Mouse (Mus musculus): ENCODE data around the gene Mcpt9.
"Not testable (repeated sequence)": the region's sequence is repeated elsewhere in the genome, so short reads cannot be mapped to it uniquely, and the experiment has no call there.

Gene Mcpt9

DNA sequence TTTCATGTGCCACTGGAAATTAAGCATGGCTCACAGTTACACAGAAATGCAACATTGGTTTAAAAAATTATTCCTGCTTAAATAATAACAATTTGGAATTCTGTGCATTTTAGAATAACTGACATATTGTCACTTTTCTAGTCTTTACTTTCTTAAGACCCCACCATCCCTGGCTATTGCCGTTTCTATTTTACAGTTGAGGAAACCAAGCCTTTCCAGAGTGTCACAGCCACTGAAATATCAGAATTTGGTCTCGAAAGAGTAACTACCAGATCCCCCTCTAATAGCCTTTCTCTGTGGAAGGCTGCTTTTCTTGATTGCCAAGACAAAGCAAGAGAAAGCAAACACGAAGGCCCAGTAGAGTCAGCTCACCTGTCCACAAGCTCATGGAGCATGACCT, at the start of gene Mcpt9:
Gene Mcpt9 (minus strand): TSS at position 101 of the 400 bp plus-strand sequence.
- not testable (repeated sequence) for DNase-seq

DNA sequence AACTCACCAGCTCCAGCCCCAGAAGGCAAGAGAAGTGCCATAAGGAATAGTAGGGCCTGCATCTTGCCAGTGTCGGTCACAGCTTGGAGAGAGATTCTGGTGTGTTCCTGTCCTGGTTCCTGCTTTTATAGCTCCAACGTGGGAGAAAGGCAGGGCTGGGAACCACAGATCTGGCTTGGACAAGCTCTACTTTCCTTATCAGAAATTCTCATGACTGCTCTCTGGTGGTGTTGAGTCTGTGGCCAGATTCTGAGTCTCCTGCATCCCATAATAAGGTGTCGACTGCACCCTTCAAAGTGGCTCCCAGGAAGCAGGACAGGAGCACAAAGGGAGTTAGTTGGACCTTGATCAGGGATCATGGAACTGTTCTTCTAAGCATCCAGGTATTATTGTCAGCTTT, 31.9 kb upstream of the Mcpt9 start, which contains the start of gene Mcpt4:
Gene Mcpt4 (minus strand): TSS at position 101 of the 400 bp plus-strand sequence.
- DNase-seq: not testable (repeated sequence)

DNA sequence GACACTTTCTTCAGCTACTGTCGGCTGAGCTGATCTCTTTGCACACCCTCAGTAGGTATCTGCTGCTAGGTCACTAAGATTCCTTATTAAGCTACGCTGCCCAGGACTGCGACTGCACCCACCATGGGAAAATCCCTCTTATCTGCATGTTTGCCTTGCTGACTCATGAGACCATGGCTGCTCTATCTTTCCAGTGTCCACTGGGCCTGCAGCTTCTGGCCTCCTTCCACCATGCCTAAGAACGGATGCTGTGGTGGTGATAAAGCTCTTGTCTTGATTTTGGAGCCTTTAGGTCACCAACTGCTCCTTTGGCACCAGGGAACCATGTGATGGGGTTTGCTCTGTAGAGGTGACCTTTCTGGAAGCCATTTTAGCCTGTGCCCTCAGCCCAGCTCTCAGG, 27.4 kb upstream of the Mcpt9 start:
- no peak for DNase-seq

DNA sequence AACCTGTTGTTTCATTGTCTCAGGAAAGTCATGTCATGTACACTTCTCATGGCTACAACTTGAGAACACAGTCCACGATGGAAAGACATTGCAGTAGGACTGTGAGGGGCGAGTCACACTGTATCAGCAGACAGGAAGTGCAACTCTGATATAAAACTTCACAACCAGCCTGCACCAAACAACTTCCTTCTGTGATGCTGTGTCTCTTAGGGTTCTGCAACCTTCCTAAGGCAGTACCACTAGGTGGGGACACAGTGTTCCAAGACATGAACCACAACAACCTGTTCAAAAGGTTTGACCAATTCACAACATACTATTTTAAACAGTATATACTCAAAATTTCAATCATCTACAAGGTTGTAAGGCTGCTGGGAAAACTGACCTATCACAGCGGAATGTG, 25.1 kb upstream of the Mcpt9 start:
- DNase-seq: no peak

DNA sequence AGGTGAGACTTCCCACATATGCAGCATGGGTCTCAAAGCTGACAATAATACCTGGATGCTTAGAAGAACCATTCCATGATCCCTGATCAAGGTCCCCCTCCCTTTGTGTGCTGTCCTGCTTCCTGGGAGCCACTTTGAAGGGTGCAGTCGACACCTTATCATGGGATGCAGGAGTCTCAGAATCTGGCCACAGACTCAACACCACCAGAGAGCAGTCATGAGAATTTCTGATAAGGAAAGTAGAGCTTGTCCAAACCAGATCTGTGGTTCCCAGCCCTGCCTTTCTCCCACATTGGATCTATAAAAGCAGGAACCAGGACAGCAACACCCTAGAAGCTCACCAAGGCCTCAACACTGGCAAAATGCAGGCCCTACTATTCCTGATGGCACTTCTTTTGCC, 11.5 kb upstream of the Mcpt9 start, which contains the start of gene Mcpt2:
Gene Mcpt2 (plus strand): TSS at position 250 of the 400 bp plus-strand sequence.
- DNase-seq: not testable (repeated sequence)

DNA sequence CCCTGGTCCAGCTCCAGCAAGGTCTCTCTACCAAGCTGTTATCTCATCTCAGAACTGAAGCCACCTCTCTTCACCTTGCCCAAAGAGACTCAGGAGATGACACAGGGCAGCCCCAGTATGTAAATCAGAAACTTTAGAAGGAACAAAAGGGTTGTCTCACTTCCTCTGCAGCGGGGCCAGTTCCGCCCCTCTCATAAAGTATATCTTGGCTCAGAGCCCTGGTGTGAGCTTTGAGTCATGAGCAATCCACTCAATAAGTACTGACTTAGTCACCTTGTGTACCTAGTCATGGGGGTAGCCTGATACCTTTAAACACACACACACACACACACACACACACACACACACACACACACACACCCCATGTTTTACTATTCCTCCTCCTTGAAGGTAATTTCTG, 4.1 kb upstream of the Mcpt9 start:
- no peak for DNase-seq

DNA sequence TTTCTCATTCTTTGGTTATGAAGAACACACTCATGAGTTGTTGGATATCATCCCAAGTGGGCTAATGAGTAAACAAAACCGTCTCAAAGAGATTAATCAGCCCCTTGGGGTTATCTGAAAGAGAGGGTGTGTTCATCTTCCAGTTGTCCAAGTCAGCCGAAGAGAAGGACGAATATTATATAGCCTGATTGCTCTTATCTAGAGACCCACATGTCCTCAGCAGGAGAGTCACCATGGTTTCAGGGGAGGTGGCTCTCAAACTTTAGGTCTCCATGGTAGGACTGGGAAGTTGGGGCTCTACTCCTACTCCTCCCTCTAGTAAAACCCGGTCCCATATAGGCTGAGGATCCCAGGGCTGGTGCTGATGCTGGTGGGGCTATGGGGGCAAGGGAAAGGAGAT, 9.0 kb downstream of the Mcpt9 start:
- DNase-seq: not testable (repeated sequence)

DNA sequence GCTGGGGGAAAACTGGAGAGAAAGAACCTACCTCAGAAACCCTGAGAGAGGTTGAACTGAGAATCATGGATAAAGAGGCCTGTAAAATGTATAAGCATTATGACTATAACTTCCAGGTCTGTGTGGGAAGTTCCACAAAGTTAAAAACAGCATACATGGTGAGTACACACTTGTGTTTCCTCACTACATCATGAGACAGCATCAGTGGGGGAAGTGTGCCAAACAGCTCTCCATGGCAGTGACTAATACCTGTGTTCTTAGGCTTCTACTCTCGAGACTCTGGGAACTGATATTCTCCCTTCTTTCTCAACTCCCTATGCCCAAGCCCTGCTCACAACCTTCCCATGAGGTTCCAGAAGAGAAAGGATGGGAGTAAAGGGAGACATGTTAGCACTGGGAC, 10.8 kb downstream of the Mcpt9 start:
- DNase-seq: no peak

DNA sequence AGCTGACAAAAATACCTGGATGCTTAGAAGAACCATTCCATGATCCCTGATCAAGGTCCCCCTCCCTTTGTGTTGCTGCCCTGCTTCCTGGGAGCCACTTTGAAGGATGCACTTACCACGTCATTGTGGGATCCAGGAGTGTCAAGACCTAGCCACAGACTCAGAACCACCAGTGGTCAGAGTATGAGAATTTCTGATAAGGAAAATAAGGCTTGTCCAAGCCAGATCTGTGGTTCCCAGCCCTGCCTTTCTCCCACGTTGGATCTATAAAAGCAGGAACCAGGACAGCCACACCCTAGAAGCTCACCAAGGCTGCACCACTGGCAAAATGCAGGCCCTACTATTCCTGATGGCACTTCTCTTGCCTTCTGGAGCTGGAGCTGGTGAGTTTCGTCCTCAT, 12.6 kb downstream of the Mcpt9 start, which contains the start of gene Mcpt1:
Gene Mcpt1 (plus strand): TSS at position 301 of the 400 bp plus-strand sequence.
- not testable (repeated sequence) for DNase-seq

DNA sequence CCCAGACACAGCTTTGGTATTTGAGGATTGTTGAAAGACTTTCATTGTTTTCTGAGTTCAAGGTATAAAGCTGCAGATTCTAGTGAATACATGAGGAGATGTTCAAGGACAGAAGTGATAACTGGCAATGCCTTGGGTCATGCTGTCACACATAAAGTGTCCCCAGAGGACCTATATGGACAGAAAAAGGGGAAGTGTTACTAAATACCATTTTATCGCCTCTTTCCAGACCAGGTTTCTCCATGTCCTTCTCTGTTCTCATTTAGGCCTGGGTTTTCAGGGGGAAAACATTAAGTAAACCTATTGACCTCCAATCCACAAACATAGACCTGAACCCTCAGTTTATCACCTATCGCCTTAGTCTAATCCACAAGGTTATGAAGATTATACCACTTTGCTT, 16.4 kb downstream of the Mcpt9 start:
- no peak for DNase-seq

DNA sequence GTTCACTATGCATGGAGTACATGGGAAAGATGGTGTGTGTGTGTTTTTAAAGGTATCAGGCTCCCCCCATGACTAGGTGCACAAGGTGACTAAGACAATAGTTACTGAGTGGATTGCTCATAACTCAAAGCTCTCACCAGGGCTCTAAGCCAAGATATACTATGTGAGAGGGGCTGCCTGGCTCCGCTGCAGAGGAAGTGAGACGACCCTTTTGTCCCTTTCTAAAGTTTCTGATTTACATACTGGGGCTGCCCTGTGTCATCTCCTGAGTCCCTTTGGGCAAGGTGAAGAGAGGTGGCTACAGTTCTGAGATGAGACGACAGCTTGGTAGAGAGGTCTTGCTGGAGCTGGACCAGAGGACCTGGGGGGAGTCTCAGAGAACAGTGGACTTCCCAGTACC, 17.1 kb downstream of the Mcpt9 start:
- DNase-seq: no peak

DNA sequence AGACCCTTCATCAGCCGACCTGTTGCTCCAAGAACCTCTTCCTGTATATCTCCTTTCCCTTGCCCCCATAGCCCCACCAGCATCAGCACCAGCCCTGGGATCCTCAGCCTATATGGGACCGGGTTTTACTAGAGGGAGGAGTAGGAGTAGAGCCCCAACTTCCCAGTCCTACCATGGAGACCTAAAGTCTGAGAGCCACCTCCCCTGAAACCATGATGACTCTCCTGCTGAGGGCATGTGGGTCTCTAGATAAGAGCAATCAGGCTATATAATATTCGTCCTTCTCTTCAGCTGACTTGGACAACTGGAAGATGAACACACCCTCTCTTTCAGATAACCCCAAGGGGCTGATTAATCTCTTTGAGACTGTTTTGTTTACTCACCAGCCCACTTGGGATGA, 42.8 kb downstream of the Mcpt9 start:
- DNase-seq: not testable (repeated sequence)

Data from kidney, postnatal 36 days (tissue).